Mouse (Mus musculus): ENCODE results near the gene Elavl1. TPM values are rescaled to one million over a fixed set of nuclear protein-coding genes. Genes with fewer than 3 reads are reported as not detected.

The Elavl1 gene
- total and polyA plus RNA-seq, 3 experiments = 55.8 to 112 (median 76.4) TPM

DNA sequence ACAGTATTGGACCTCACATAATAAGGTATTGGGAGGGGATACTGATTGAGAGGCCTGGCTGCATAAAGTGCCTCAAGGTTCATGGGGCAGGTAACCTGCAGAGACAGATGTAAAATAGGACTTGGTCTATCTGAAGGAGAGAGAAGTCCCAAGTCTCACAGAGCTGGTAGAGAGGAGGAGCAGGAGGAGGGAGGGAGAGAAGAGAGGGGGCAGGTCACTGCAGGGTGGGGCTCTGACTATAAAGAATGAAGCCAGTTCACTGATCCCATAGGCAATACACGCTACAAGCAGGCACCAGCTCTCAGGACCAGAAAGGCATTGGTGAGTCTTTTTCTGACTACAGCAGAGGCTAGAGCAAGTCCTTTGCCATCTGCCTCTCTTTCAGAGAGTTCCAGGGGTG lies 24.1 kb upstream of the Elavl1 start:
- dilution Hi-C loops (cut with MboI; ENCODE audit: extremely low pct_ligation_motif_present, extremely low pct_unique_long_range_greater_than_20kb, low sequenced_read_pairs) (no loop called here), in situ Hi-C loops (cut with MboI; ENCODE audit: low pct_ligation_motif_present, low pct_unique_long_range_greater_than_20kb, low sequenced_read_pairs) (no loop called here)
- Histone ChIP-seq H3K79me2 (replicated peaks; ENCODE audit: control insufficient read depth, extremely low read depth, insufficient read depth, poor library complexity, severe bottlenecking) (no peaks in the 10 kb centered on the region), H3K9me3 (replicated peaks; ENCODE audit: low read length) (no peaks in the 10 kb centered on the region), H3K4me2 (ENCODE audit: insufficient read depth, low read depth, poor library complexity, severe bottlenecking) (no peak overlapping the region), H3K27me3 (replicated peaks) (no peaks in the 10 kb centered on the region), H3K4me3 (replicated peaks in 1 of 3; ENCODE audit: low read depth in 2 of 3, low read length in 2 of 3, poor library complexity in 1 of 3) (no peak overlapping the region), H3K9ac (ENCODE audit: insufficient read depth, low read depth) (no peak overlapping the region), H3K36me3 (replicated peaks in 1 of 2; ENCODE audit: control insufficient read depth in 1 of 2, insufficient read depth in 1 of 2, low read length in 1 of 2) (peaks cover 0 to 4% of the 10 kb centered on the region in 2 experiments), H3K27ac (ENCODE audit: insufficient read depth, low read depth) (no peak overlapping the region), H3K4me1 (ENCODE audit: control insufficient read depth in 1 of 2, insufficient read depth in 2 of 2) (peaks cover 4 to 14% of the 10 kb centered on the region in 2 experiments)
- TF ChIP-seq ZMIZ1 (IDR thresholded peaks at IDR 0.05; ENCODE audit: low read depth, low read length) (no peak), RCOR1 (conservative IDR thresholded peaks at IDR 0.05; ENCODE audit: low read depth, low read length) (no peak), MAX (IDR thresholded peaks at IDR 0.05; ENCODE audit: low read length) (no peak), ZC3H11A (IDR thresholded peaks at IDR 0.05; ENCODE audit: low read depth, low read length) (no peak), TBP (conservative IDR thresholded peaks at IDR 0.05; ENCODE audit: low read depth, low read length) (no peak), MYC (IDR thresholded peaks at IDR 0.05; ENCODE audit: low read depth, low read length) (no peak)
- DNase-seq (ENCODE audit: extremely low read depth) = no peak

DNA sequence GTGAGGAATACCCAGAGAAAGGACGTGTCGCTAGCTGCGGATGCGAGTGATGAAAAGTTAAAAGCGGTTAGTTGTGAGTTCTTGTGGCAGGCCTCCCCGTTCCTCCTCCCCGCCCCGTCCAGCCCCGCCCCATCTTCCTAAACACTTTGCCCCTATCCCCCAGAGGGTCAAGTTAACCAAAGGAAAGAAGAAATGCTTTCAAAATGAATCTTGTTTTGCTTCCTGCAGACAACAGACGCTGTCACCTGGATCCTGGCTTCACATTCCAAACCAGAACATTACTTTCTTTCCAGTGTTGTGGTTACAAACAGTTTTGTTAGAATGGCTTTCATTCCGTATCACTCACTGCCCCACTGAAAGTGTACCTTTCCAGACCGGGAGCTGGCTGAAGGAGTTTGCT lies 23.1 kb upstream of the Elavl1 start:
- TF ChIP-seq UBTF (IDR thresholded peaks at IDR 0.05; ENCODE audit: low read depth, low read length) (no peak), KAT2A (IDR thresholded peaks at IDR 0.05; ENCODE audit: insufficient replicate concordance, low read length) (no peak), ZMIZ1 (IDR thresholded peaks at IDR 0.05; ENCODE audit: low read depth, low read length) (no peak), MXI1 (IDR thresholded peaks at IDR 0.05; ENCODE audit: low read depth, low read length) (no peak), RAD21 (IDR thresholded peaks at IDR 0.05; ENCODE audit: low read depth, low read length) (no peak), ZC3H11A (IDR thresholded peaks at IDR 0.05; ENCODE audit: low read depth, low read length) (no peak), JUND (conservative IDR thresholded peaks at IDR 0.05; ENCODE audit: low read depth, low read length) (no peak), E2F4 (IDR thresholded peaks at IDR 0.05; ENCODE audit: insufficient replicate concordance, low read depth, low read length) (no peak), ZNF384 (IDR thresholded peaks at IDR 0.05; ENCODE audit: low read depth, low read length) (no peak), USF1 (IDR thresholded peaks at IDR 0.05; ENCODE audit: low read depth, low read length) (no peak), MYC (IDR thresholded peaks at IDR 0.05; ENCODE audit: low read depth, low read length) (no peak), EP300 (IDR thresholded peaks at IDR 0.05; ENCODE audit: low read length) (peak; percentile 67), JUN (IDR thresholded peaks at IDR 0.05; ENCODE audit: insufficient read depth, low read depth, low read length) (no peak), IRF4 (IDR thresholded peaks at IDR 0.05; ENCODE audit: low read depth, low read length) (peak; percentile 85), MAX (IDR thresholded peaks at IDR 0.05; ENCODE audit: low read length) (no peak), TCF12 (IDR thresholded peaks at IDR 0.05; ENCODE audit: low read depth, low read length) (peak; percentile 52; the same call in 1 of the 2 replicates), MEF2A (IDR thresholded peaks at IDR 0.05; ENCODE audit: borderline replicate concordance, low read depth, low read length) (0 out of 2 replicates have a peak, but pooled peaks have one; percentile 29), SIN3A (IDR thresholded peaks at IDR 0.05; ENCODE audit: low read length) (no peak), TBP (conservative IDR thresholded peaks at IDR 0.05; ENCODE audit: low read depth, low read length) (no peak), USF2 (conservative IDR thresholded peaks at IDR 0.05; ENCODE audit: low read depth, low read length) (no peak), POLR2AphosphoS2 (IDR thresholded peaks at IDR 0.05; ENCODE audit: low read depth, low read length) (no peak), NRF1 (IDR thresholded peaks at IDR 0.05; ENCODE audit: low read depth, low read length) (no peak), BHLHE40 (IDR thresholded peaks at IDR 0.05; ENCODE audit: low read depth, low read length) (no peak), RCOR1 (conservative IDR thresholded peaks at IDR 0.05; ENCODE audit: low read depth, low read length) (no peak)
- Histone ChIP-seq H3K27ac (ENCODE audit: insufficient read depth, low read depth) (no peak overlapping the region), H3K4me3 (replicated peaks in 1 of 3; ENCODE audit: low read depth in 2 of 3, low read length in 2 of 3, poor library complexity in 1 of 3) (peak overlapping the region in 1 of 3 experiments; percentile 7), H3K27me3 (replicated peaks) (no peaks in the 10 kb centered on the region), H3K4me1 (ENCODE audit: control insufficient read depth in 1 of 2, insufficient read depth in 2 of 2) (peaks cover 4 to 14% of the 10 kb centered on the region in 2 experiments), H3K79me2 (replicated peaks; ENCODE audit: control insufficient read depth, extremely low read depth, insufficient read depth, poor library complexity, severe bottlenecking) (no peaks in the 10 kb centered on the region), H3K36me3 (replicated peaks in 1 of 2; ENCODE audit: control insufficient read depth in 1 of 2, insufficient read depth in 1 of 2, low read length in 1 of 2) (peaks cover 0 to 2% of the 10 kb centered on the region in 2 experiments), H3K4me2 (ENCODE audit: insufficient read depth, low read depth, poor library complexity, severe bottlenecking) (peak overlapping the region; percentile 27), H3K9ac (ENCODE audit: insufficient read depth, low read depth) (no peak overlapping the region), H3K9me3 (replicated peaks; ENCODE audit: low read length) (no peaks in the 10 kb centered on the region)
- dilution Hi-C loops (cut with MboI; ENCODE audit: extremely low pct_ligation_motif_present, extremely low pct_unique_long_range_greater_than_20kb, low sequenced_read_pairs) (no loop called here), in situ Hi-C loops (cut with MboI; ENCODE audit: low pct_ligation_motif_present, low pct_unique_long_range_greater_than_20kb, low sequenced_read_pairs) (no loop called here)
- peak; percentile 52 for DNase-seq (ENCODE audit: extremely low read depth)

Measured in CH12.LX (cell line).